Mouse (Mus musculus) ES-E14 (cell line): ENCODE data around the gene Hif1an. TPM values are rescaled to one million over a fixed set of nuclear protein-coding genes. Genes with fewer than 3 reads are reported as not detected.

ENCODE experiments used
- DNase-seq: peaks from one replicate; pipeline ENCODE4 v3.0.0-alpha.2; 2013; ENCODE audit warnings: low read depth, low spot score
- H3K27ac ChIP-seq: 2 replicates; pipeline ENCODE4 v1.5.1; 2012; ENCODE audit warnings: low read depth, mild to moderate bottlenecking, low read length, moderate library complexity, mixed read lengths; ENCODE audit not compliant: poor library complexity, insufficient read depth, severe bottlenecking
- H3K36me3 ChIP-seq: 2 replicates; pipeline ENCODE4 v1.6.1; 2012; ENCODE audit warnings: mild to moderate bottlenecking, low read length, moderate library complexity, mixed read lengths; ENCODE audit not compliant: control insufficient read depth, poor library complexity, insufficient read depth, severe bottlenecking
- H3K4me1 ChIP-seq, 2 experiments: fragments of 150-350 bp in 1 of 2; sonication (generic) in 1 of 2; 2 replicates each; pipeline ENCODE4 v1.6.1; 2012; ENCODE audit warnings: low read length in 2 of 2, mild to moderate bottlenecking in 1 of 2, mixed read lengths in 1 of 2; ENCODE audit not compliant: control insufficient read depth in 2 of 2, insufficient read depth in 2 of 2, poor library complexity in 1 of 2
- H3K4me3 ChIP-seq, 2 experiments: fragments of 150-350 bp in 1 of 2; sonication (generic) in 1 of 2; 2 replicates each; pipeline ENCODE4 v1.5.1; 2012; ENCODE audit warnings: low read length in 2 of 2, low read depth in 1 of 2, mild to moderate bottlenecking in 1 of 2, mixed read lengths in 1 of 2; ENCODE audit not compliant: insufficient read depth in 1 of 2, poor library complexity in 1 of 2, severe bottlenecking in 1 of 2
- H3K9ac ChIP-seq: 2 replicates; pipeline ENCODE4 v1.6.1; 2012; ENCODE audit warnings: low read depth, mild to moderate bottlenecking, low read length, mixed read lengths; ENCODE audit not compliant: poor library complexity, insufficient read depth, severe bottlenecking
- H3K9me3 ChIP-seq: fragments of 150-350 bp; sonication (generic); 2 replicates; pipeline ENCODE4 v1.6.1; 2012; ENCODE audit warnings: low read depth, mild to moderate bottlenecking, low read length; ENCODE audit not compliant: control insufficient read depth, insufficient read depth
- CHD2 ChIP-seq: IDR thresholded peaks from 2 replicates; pipeline ENCODE4 v1.6.1; 2014; ENCODE audit warnings: mild to moderate bottlenecking, low read depth, low read length, inconsistent platforms
- HCFC1 ChIP-seq: IDR thresholded peaks from 2 replicates; pipeline ENCODE4 v1.6.1; 2012; ENCODE audit warnings: low read length, inconsistent platforms, borderline replicate concordance; ENCODE audit not compliant: insufficient read depth
- MAFK ChIP-seq: IDR thresholded peaks from 2 replicates; pipeline ENCODE4 v1.6.1; 2014; ENCODE audit warnings: mild to moderate bottlenecking, low read depth, low read length, inconsistent platforms; ENCODE audit not compliant: insufficient read depth
- ZC3H11A ChIP-seq: IDR thresholded peaks from 2 replicates; pipeline ENCODE4 v1.6.1; 2012; ENCODE audit warnings: low read depth, mild to moderate bottlenecking, inconsistent platforms, low read length, borderline replicate concordance
- ZNF384 ChIP-seq: IDR thresholded peaks from 2 replicates; pipeline ENCODE4 v1.6.1; 2012; ENCODE audit warnings: low read depth, low read length, inconsistent platforms
- in situ Hi-C, 2 experiments: fragments of 600-800 bp; cut with MboI; formaldehyde crosslinking; loops; one replicate each; pipeline ENCODE4 v1.15.1; 2025; ENCODE audit warnings: low sequenced_read_pairs in 2 of 2, inconsistent platforms in 1 of 2; ENCODE audit not compliant: unreplicated experiment in 2 of 2
- total RNA-seq: library from RNA; depleted of rRNA; stranded (reverse); fragments of 300-350 nt; gene quantifications from 2 replicates; pipeline ENCODE4 v1.2.3, GENCODE M21; 2012; rRNA removed

Gene Hif1an
- 18.2 and 18.6 TPM in 2 replicates for total RNA-seq

DNA sequence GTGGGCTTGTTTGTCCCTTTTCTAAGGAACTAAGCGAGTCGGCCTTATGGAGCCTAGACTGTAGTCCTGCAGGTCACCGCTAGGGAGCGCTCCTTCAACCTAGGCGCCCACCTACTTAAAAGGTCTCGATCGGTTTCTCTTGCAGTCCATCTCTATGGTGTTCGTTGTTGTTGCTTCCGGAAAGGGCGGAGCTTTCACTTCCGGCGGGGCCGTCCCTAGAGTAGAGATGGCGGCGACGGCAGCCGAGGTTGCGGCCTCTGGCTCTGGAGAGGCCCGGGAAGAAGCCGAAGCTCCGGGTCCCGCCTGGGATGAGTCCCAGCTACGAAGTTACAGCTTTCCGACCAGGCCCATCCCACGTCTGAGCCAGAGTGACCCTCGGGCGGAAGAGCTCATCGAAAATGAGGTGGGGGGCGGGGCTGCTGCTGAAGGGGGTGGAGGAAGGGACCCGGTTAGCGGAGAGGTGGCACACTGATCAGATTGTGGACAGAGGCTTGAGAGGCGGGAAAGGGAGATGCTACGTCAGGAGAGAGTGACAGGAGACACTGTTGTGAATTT lies at the start of gene Hif1an:
TSS of gene Hif1an (plus strand) at position 199 of the 555 bp plus-strand sequence.
- in situ Hi-C loops: no loop called here
- H3K9me3 ChIP-seq: no peaks in the 10 kb centered on the region
- H3K4me1 ChIP-seq: peaks cover 0 to 2% of the 10 kb centered on the region in 2 experiments; a peak in 1 of 4 replicates
- H3K36me3 ChIP-seq: peaks cover 16% of the 10 kb centered on the region
- DNase-seq: peak; percentile 96
- peak within 1 kb of the TSS; percentile 91 to 96 for H3K4me3 ChIP-seq
- H3K27ac ChIP-seq: no peak within 1 kb of the TSS
- TF ChIP-seq HCFC1: peak; percentile 75
- no peak for TF ChIP-seq MAFK
- TF ChIP-seq ZNF384: no peak
- TF ChIP-seq CHD2: no peak
- no peak for TF ChIP-seq ZC3H11A
- peak within 1 kb of the TSS; percentile 95 for H3K9ac ChIP-seq

- Histone ChIP-seq H3K9ac (no peak overlapping the region), H3K4me1 (peaks cover 0 to 13% of the 10 kb centered on the region in 2 experiments; a peak in 1 of 4 replicates), H3K27ac (no peak overlapping the region), H3K9me3 (no peaks in the 10 kb centered on the region), H3K4me3 (no peak overlapping the region), H3K36me3 (no peaks in the 10 kb centered on the region)
- TF ChIP-seq CHD2: no peak
- TF ChIP-seq MAFK: no peak
- TF ChIP-seq ZC3H11A: no peak
- TF ChIP-seq HCFC1: no peak
- no peak for TF ChIP-seq ZNF384
- in situ Hi-C loops: no loop called here
- DNase-seq: no peak
Measured at GRCm38 (mm10) chr19:44513054-44513833, 49.4 kb upstream of the Hif1an start.

- H3K36me3 ChIP-seq: no peaks in the 10 kb centered on the region
- peaks cover 0 to 14% of the 10 kb centered on the region in 2 experiments; a peak in 1 of 4 replicates for H3K4me1 ChIP-seq
- H3K27ac ChIP-seq: no peak overlapping the region
- no peak overlapping the region for H3K9ac ChIP-seq
- TF ChIP-seq ZC3H11A (no peak), CHD2 (no peak), MAFK (no peak), ZNF384 (no peak), HCFC1 (no peak)
- in situ Hi-C loops: no loop called here
- DNase-seq: no peak
- H3K9me3 ChIP-seq: no peaks in the 10 kb centered on the region
- H3K4me3 ChIP-seq: no peak overlapping the region
Measured at GRCm38 (mm10) chr19:44513921-44514482, 48.6 kb upstream of the Hif1an start.

DNA sequence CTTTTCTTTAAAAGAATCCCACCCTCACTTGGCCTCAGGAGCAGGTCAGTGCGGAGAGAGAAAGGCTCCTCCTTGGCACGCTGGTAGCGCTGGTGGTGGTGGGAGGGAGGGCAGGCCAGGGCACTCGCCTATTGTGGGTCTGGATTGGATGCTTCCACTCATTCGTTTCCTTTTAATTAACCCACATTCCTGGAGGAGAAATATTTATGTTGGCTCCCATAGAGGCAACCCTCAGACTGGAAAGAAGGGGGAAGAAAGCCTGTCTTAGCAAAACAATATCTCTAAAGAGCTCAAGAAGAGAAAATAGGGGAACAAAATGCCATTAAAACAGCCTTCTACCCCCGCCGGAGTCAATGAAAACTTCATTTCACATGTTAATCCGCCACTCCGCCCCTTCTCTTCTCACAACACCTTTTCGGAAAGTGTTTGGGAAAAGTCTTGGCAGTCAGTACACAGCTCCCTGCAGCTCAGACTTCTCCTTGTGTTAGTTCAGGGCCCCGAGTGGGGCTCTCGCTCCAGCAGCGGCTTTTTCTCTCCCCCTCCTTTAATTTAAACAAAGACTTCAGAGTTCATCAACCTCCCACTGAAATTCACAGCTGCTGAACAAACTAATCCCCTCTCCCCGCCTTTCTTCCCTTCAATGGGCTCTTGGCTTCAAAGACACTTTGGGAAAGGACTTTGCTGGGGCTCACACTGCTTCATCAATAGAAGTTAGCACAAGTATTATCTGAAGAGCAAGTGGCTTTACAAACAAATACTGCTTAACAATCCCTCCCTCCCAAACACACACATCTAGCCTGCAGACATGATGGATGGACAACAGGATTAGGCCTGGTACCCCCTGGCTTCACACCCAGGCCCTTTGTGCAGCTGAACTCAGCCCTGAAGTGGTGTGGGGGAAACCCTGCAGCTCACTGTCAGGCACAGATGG lies 47.9 kb upstream of the Hif1an start:
- Histone ChIP-seq H3K4me3 (no peak overlapping the region), H3K27ac (no peak overlapping the region), H3K36me3 (no peaks in the 10 kb centered on the region), H3K9ac (no peak overlapping the region), H3K9me3 (no peaks in the 10 kb centered on the region), H3K4me1 (peaks cover 0 to 17% of the 10 kb centered on the region in 2 experiments; a peak in 2 of 4 replicates)
- no peak for DNase-seq
- TF ChIP-seq ZNF384 (no peak), MAFK (no peak), CHD2 (no peak), HCFC1 (no peak), ZC3H11A (no peak)
- in situ Hi-C loops: no loop called here
